Mouse (Mus musculus): Measurements from ENCODE around the gene Unc13d.
"Not testable (repeated sequence)": the region's sequence is repeated elsewhere in the genome, so short reads cannot be mapped to it uniquely, and the experiment has no call there.

Unc13d gene

GRCm38 (mm10) chr11:116019976-116020411 lies 57.8 kb downstream of the Unc13d start:
- DNase-seq, result no peak

- DNase-seq, result no peak
Observed at GRCm38 (mm10) chr11:116019360-116019791, 58.4 kb downstream of the Unc13d start.

- DNase-seq, result not testable (repeated sequence)
Observed at GRCm38 (mm10) chr11:116018867-116019266, 58.9 kb downstream of the Unc13d start.

- DNase-seq, result no peak
Observed at GRCm38 (mm10) chr11:116018106-116018505, 59.7 kb downstream of the Unc13d start.

- no peak for DNase-seq
Observed at GRCm38 (mm10) chr11:116014821-116015220, 62.9 kb downstream of the Unc13d start.

GRCm38 (mm10) chr11:116012262-116012947 lies 65.4 kb downstream of the Unc13d start, which contains the start of gene Galk1:
Gene Galk1 (minus strand): TSS chr11:116012719.
- DNase-seq, result peak; percentile 86
